Mouse (Mus musculus) C2C12 (cell line): ENCODE results near the gene Rere. TPM values are rescaled to one million over a fixed set of nuclear protein-coding genes. Genes with fewer than 3 reads are reported as not detected.

ENCODE experiments used
- H3K27me3 ChIP-seq: one replicate; pipeline ENCODE4 v1.6.1; 2011; ENCODE audit not compliant: control insufficient read depth, insufficient read depth, insufficient read length
- H3K36me3 ChIP-seq: one replicate; pipeline ENCODE4 v1.6.1; 2011; ENCODE audit not compliant: control insufficient read depth, insufficient read depth
- H3K4me3 ChIP-seq: one replicate; pipeline ENCODE4 v1.5.1; 2011; ENCODE audit warnings: mild to moderate bottlenecking, control low read depth; ENCODE audit not compliant: poor library complexity, insufficient read depth, severe bottlenecking
- H3K79me2 ChIP-seq: one replicate; pipeline ENCODE4 v1.6.1; 2011; ENCODE audit not compliant: control insufficient read depth, insufficient read depth
- H3K79me3 ChIP-seq: one replicate; pipeline ENCODE4 v1.6.1; 2011; ENCODE audit warnings: low read depth, control low read depth
- H3ac ChIP-seq: one replicate; pipeline ENCODE3; 2011; ENCODE audit warnings: low read depth; ENCODE audit not compliant: control insufficient read depth, insufficient read length
- CEBPB ChIP-seq: IDR thresholded peaks from one replicate; pipeline ENCODE4 v1.6.1; 2011; ENCODE audit warnings: low read depth, mild to moderate bottlenecking, control low read depth, moderate library complexity
- CTCF ChIP-seq: IDR thresholded peaks from one replicate; pipeline ENCODE4 v1.5.1; 2011; ENCODE audit not compliant: control insufficient read depth, insufficient read depth, insufficient read length
- FOSL1 ChIP-seq: IDR thresholded peaks from one replicate; pipeline ENCODE4 v1.8.0; 2011; ENCODE audit warnings: mild to moderate bottlenecking, low read length; ENCODE audit not compliant: poor library complexity, insufficient read depth, severe bottlenecking
- MAX ChIP-seq: IDR thresholded peaks from one replicate; pipeline ENCODE4 v1.6.1; 2011; ENCODE audit warnings: mild to moderate bottlenecking, control low read depth
- MYOD1 ChIP-seq: IDR thresholded peaks from one replicate; pipeline ENCODE4 v1.6.1; 2011; ENCODE audit warnings: low read depth; ENCODE audit not compliant: control insufficient read depth, insufficient read length
- MYOG ChIP-seq: IDR thresholded peaks from one replicate; pipeline ENCODE4 v1.6.1; 2011; ENCODE audit not compliant: control insufficient read depth, insufficient read length; ENCODE audit errors: extremely low read depth
- USF1 ChIP-seq: IDR thresholded peaks from one replicate; pipeline ENCODE4 v1.6.1; 2011; ENCODE audit warnings: low read depth, mild to moderate bottlenecking, control low read depth, moderate library complexity
- polyA plus RNA-seq: library from polyadenylated mRNA; unstranded; fragments of >200 nt; fragmentation: generic; extraction: Trizol; gene quantifications from one replicate; pipeline ENCODE4 v1.2.1, GENCODE M21; 2012; ENCODE audit warnings: missing spikeins

Rere gene
- polyA plus RNA-seq, 1 experiment, result 27.1 TPM

- H3K27me3 ChIP-seq, result no peaks in the 10 kb centered on the region
- no peaks in the 10 kb centered on the region for H3K79me2 ChIP-seq
- peaks cover 12% of the 10 kb centered on the region for H3K36me3 ChIP-seq
- H3K4me3 ChIP-seq, result no peak overlapping the region
- peaks cover 2% of the 10 kb centered on the region for H3K79me3 ChIP-seq
- TF ChIP-seq FOSL1, result no peak
- no peak for TF ChIP-seq MYOG
- no peak overlapping the region for H3ac ChIP-seq
These were observed 234.8 kb downstream of the Rere start for GRCm38 (mm10) chr4:150516201-150516600.

DNA sequence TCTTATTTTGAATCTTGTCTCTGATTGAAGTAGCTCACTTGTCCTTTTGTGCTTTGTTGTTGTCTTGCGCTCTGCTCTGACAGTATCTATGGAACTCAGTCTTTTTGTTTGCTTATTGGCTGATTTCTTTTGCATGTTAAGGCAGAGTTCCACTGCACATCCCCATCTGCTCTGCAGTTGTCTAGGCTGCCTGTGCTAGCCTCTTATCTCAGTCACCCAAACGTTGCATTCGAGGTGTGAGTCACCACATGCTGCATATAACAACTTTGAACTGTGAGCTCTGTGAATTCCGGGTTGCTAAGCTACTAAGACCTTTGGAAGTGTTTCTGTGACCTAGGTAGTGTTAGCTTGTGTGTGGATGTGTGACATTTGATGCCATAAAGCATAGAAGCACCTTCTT is 235.9 kb downstream of the Rere start:
- TF ChIP-seq USF1 (no peak), CTCF (no peak), MYOD1 (no peak), MAX (no peak), MYOG (no peak), FOSL1 (no peak), CEBPB (no peak)
- no peaks in the 10 kb centered on the region for H3K27me3 ChIP-seq
- peaks cover 2% of the 10 kb centered on the region for H3K79me3 ChIP-seq
- no peaks in the 10 kb centered on the region for H3K79me2 ChIP-seq
- no peak overlapping the region for H3ac ChIP-seq
- no peak overlapping the region for H3K4me3 ChIP-seq
- peaks cover 11% of the 10 kb centered on the region for H3K36me3 ChIP-seq

DNA sequence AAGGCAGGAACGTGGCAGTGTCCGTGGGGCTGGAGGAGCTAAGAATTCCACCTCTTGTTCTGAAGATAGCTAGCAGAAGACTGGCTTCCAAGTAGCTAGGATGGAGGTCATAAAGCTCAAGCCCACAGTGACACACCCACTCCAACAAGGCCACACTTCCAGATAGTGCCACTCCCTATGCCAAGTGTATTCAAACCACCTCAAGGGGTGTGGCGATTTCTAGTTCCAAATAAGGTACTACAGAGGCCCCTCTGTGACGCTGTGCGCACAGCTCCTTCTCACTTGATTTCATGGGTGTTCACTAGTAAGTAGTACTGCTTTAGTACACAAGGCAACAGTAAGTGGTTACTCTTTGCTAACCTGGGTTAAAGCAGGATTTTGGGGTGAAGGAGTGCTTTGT is 237.4 kb downstream of the Rere start:
- Histone ChIP-seq H3K27me3 (no peaks in the 10 kb centered on the region), H3K79me3 (peaks cover 2% of the 10 kb centered on the region), H3K79me2 (no peaks in the 10 kb centered on the region), H3K36me3 (peaks cover 6% of the 10 kb centered on the region), H3ac (no peak overlapping the region), H3K4me3 (no peak overlapping the region)
- TF ChIP-seq USF1 (no peak), MYOD1 (no peak), CEBPB (no peak), MAX (no peak), FOSL1 (no peak), MYOG (no peak), CTCF (no peak)

DNA sequence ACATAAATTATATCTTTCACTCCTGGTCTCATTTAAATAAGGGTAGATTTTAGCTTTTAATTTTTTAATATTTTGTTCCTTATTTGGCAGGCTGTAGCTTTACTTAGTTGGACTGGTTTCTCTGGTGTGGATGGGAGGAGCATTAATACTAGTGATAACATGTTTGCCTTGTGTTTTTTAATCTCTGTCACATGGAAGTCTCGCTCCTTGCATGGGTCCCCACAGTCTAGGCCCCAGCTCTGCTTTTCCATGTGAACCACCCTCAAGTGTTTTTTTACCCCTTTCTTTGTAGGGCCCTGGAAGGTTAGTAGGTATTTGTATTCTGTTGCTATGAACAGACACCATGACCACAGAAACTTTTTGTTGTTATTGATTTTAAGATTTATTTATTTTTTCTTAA is 238.6 kb downstream of the Rere start:
- peaks cover 2% of the 10 kb centered on the region for H3K79me3 ChIP-seq
- H3K79me2 ChIP-seq, result no peaks in the 10 kb centered on the region
- TF ChIP-seq MYOG, result no peak
- no peak for TF ChIP-seq MYOD1
- no peak for TF ChIP-seq FOSL1
- no peak for TF ChIP-seq USF1
- H3K4me3 ChIP-seq, result no peak overlapping the region
- peaks cover 7% of the 10 kb centered on the region for H3K36me3 ChIP-seq
- H3K27me3 ChIP-seq, result no peaks in the 10 kb centered on the region
- no peak overlapping the region for H3ac ChIP-seq

DNA sequence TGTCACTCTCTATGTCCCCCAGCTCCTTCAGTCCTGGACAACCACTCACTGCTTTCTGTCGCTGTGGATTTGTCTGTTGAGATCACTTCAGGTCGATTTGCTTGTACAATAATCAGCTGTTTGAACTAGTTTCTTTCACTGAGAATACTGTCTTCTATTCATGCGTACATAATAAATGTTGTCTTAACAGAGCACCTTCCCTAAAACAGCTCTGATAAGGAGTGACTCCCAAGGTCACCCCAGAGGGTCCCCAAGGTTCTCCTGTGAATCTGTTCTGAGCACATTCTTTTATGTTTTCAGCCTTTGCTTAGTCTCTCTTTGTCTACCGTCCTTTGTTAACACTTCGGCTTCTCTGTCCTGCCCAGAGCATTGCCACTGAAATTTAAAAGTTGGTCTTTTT is 241.0 kb downstream of the Rere start:
- Histone ChIP-seq H3K79me3 (no peaks in the 10 kb centered on the region), H3K27me3 (no peaks in the 10 kb centered on the region), H3K4me3 (no peak overlapping the region), H3K36me3 (peaks cover 12% of the 10 kb centered on the region), H3K79me2 (no peaks in the 10 kb centered on the region), H3ac (no peak overlapping the region)
- TF ChIP-seq MYOG (no peak), CEBPB (no peak)

DNA sequence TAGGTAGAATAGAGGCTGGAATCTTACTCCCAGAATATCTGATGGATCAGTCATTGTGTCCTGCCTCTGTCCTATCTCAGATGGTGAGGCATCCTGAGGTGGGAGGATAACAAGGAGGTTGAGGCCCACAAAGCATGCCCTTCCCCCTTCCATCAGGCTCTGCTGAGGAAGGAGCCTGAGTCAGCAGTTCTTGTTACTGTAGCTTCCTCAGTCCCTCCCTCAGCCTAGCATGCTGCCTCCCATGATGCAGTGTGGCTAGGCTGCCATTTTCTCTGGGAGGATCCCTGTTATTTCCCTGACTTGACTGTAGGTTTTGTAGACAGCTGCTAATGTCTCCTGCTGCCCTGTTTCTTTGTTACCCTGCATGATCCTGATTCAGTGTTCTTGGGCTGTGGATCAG is 241.9 kb downstream of the Rere start:
- Histone ChIP-seq H3K4me3 (no peak overlapping the region), H3K27me3 (no peaks in the 10 kb centered on the region), H3K79me2 (no peaks in the 10 kb centered on the region), H3ac (no peak overlapping the region), H3K79me3 (no peaks in the 10 kb centered on the region), H3K36me3 (peaks cover 13% of the 10 kb centered on the region)
- no peak for TF ChIP-seq MYOG
- no peak for TF ChIP-seq CTCF
- TF ChIP-seq USF1, result no peak
- TF ChIP-seq MYOD1, result no peak
- TF ChIP-seq MAX, result no peak
- TF ChIP-seq FOSL1, result no peak
- TF ChIP-seq CEBPB, result no peak
